Mouse (Mus musculus): ENCODE results near the gene Cldn15.

DNA sequence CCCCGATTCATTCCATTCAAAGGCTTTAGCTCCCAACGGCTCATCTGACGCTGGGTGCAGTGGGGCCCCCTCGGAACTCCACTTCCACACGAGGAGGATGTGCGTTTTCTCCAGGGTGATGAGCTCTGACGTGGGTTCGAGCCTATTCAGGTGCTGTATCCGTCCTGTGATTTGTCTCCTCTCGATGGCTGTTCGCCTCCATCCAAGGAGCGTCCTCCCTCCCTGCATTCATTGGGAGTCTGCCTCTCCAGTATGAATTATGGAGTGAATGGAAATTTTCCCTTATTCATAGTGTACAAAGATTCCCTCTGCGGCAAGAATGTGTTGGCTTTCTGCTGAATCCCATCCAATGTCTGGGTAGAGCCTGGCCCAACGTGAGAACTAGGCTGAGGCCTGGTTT, 34.5 kb upstream of the Cldn15 start:
- TF ChIP-seq POLR2A (IDR thresholded peaks at IDR 0.05; ENCODE audit: low read depth, low read length): no peak
- no peak for TF ChIP-seq SMC3 (IDR thresholded peaks at IDR 0.05; ENCODE audit: low read depth, low read length)
- TF ChIP-seq MXI1 (IDR thresholded peaks at IDR 0.05; ENCODE audit: low read depth, low read length): no peak
